Mouse (Mus musculus) spleen, adult 12 weeks (tissue): ENCODE results near the gene Zfp109.
"Not testable (repeated sequence)": the region's sequence is repeated elsewhere in the genome, so short reads cannot be mapped to it uniquely, and the experiment has no call there.

ENCODE experiments used
- DNase-seq: peaks from one replicate; pipeline ENCODE4 v3.0.0; 2022; ENCODE audit warnings: low spot score

Gene Zfp109

GRCm38 (mm10) chr7:24237040-24237791 lies at the start of gene Zfp109:
Gene Zfp109 (minus strand): TSS chr7:24237560.
- DNase-seq: no peak

- no peak for DNase-seq
Observed at GRCm38 (mm10) chr7:24286916-24287315, 49.6 kb upstream of the Zfp109 start.

GRCm38 (mm10) chr7:24286090-24286489 lies 48.7 kb upstream of the Zfp109 start:
- no peak for DNase-seq

GRCm38 (mm10) chr7:24280858-24281145 lies 43.4 kb upstream of the Zfp109 start:
- no peak for DNase-seq

- no peak for DNase-seq
Observed at GRCm38 (mm10) chr7:24280031-24280857, 42.9 kb upstream of the Zfp109 start.

GRCm38 (mm10) chr7:24278771-24279170 lies 41.4 kb upstream of the Zfp109 start:
- not testable (repeated sequence) for DNase-seq

- no peak for DNase-seq
Observed at GRCm38 (mm10) chr7:24274456-24274855, 37.1 kb upstream of the Zfp109 start.

- no peak for DNase-seq
Observed at GRCm38 (mm10) chr7:24271191-24271590, 33.8 kb upstream of the Zfp109 start.

- DNase-seq: no peak
Observed at GRCm38 (mm10) chr7:24270288-24270672, 32.9 kb upstream of the Zfp109 start, which contains the start of gene Zfp93. Gene Zfp93 (plus strand): TSS chr7:24270420.

- no peak for DNase-seq
Observed at GRCm38 (mm10) chr7:24269667-24270287, 32.4 kb upstream of the Zfp109 start.

- no peak for DNase-seq
Observed at GRCm38 (mm10) chr7:24269256-24269655, 31.9 kb upstream of the Zfp109 start.

- no peak for DNase-seq
Observed at GRCm38 (mm10) chr7:24268176-24269155, 31.1 kb upstream of the Zfp109 start.

GRCm38 (mm10) chr7:24260000-24260312 lies 22.6 kb upstream of the Zfp109 start:
- no peak for DNase-seq

- no peak for DNase-seq
Observed at GRCm38 (mm10) chr7:24259306-24259999, 22.1 kb upstream of the Zfp109 start.

GRCm38 (mm10) chr7:24254633-24255474 lies 17.5 kb upstream of the Zfp109 start, which contains the start of gene Zfp108:
Gene Zfp108 (plus strand): TSS chr7:24254794.
- no peak for DNase-seq

GRCm38 (mm10) chr7:24253779-24254615 lies 16.6 kb upstream of the Zfp109 start:
- DNase-seq: no peak

- no peak for DNase-seq
Observed at GRCm38 (mm10) chr7:24211343-24211742, 26.0 kb downstream of the Zfp109 start, which contains the start of gene Zfp111. Gene Zfp111 (minus strand): TSS chr7:24211443.

- no peak for DNase-seq
Observed at GRCm38 (mm10) chr7:24210296-24210695, 27.1 kb downstream of the Zfp109 start.

GRCm38 (mm10) chr7:24208282-24208886 lies 29.0 kb downstream of the Zfp109 start:
- DNase-seq: no peak
